Mouse (Mus musculus) left cerebral cortex, adult 8-10 months (tissue): Measurements from ENCODE around the gene Dot1l. TPM values are rescaled to one million over a fixed set of nuclear protein-coding genes. Genes with fewer than 3 reads are reported as not detected.
"Not testable (repeated sequence)": the region's sequence is repeated elsewhere in the genome, so short reads cannot be mapped to it uniquely, and the experiment has no call there.

ENCODE experiments used
- DNase-seq, 2 experiments: peaks; one replicate each; pipeline ENCODE4 v3.0.0; 2022; ENCODE audit warnings: low spot score in 2 of 2
- total RNA-seq, 4 experiments: library from RNA; stranded (reverse); gene quantifications; 2 replicates each; pipeline ENCODE4 v1.2.4; 2022

Gene Dot1l
- total RNA-seq, 4 experiments from 2014 or later: 39.0 to 53.1 (median 41.5) TPM

- no peak for DNase-seq
Observed at GRCm38 (mm10) chr10:80808985-80809632, 54.1 kb downstream of the Dot1l start.

DNA sequence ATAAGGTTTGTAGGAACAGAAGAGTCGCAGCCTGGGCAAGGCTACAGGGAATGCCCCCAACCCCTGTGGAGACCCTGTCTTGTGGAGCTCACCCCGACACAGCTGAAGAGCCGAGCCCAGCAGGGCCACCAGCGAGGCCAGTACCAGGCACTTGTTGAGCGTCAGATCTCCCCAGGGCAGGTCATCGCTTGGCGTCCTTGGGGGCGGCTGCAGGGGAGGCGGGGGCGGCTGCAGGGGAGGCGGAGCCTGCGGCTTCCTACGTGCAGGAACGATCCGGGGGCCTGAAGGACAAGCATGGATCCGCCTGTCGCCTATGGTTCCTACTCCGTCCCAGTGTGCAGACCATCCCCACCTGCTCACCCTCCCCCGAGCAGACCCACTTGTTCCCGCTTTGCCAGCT, 55.1 kb downstream of the Dot1l start:
- no peak for DNase-seq

- DNase-seq: no peak
Observed at GRCm38 (mm10) chr10:80812391-80813041, 57.5 kb downstream of the Dot1l start.

- no peak for DNase-seq
Observed at GRCm38 (mm10) chr10:80813366-80813765, 58.4 kb downstream of the Dot1l start, which contains the start of gene Jsrp1. Gene Jsrp1 (minus strand): TSS chr10:80813498.

DNA sequence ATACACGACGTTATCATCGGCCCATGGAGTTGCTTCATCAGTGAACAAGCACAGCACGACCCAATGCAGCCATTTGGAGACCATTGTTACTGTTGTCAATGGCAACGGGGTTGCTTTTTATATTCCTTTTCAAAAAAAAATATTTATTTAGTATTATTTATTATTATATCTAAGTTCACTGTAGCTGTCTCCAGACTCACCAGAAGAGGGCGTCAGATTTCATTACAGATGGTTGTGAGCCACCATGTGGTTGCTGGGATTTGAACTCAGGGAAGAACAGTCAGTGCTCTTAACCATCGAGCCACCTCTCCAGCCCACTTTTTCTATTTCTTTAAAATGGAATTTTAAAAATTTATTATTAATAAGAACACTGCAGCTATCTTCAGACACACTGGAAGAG, 59.8 kb downstream of the Dot1l start:
- DNase-seq: no peak

- not testable (repeated sequence) for DNase-seq
Observed at GRCm38 (mm10) chr10:80816303-80816702, 61.3 kb downstream of the Dot1l start.

GRCm38 (mm10) chr10:80817164-80817563, 62.2 kb downstream of the Dot1l start:
- DNase-seq: no peak

DNA sequence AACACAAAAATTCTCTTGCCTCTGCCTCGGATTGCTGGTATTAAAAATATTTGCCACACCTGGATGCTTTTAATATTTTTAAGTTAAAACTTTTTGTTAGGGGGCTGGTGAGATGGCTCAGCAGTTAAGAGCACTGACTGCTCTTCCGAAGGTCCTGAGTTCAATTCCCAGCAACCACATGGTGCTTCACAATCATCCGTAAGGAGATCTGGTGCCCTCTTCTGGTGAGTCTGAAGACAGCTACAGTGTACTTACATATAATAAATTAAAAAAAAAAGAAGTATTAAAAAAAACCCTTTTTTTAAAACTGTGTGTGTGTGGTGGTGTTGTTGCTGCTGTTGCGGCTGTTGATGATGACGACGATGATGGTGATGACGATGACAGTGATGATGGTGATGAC, 62.9 kb downstream of the Dot1l start:
- DNase-seq: not testable (repeated sequence)

GRCm38 (mm10) chr10:80818599-80819281, 63.7 kb downstream of the Dot1l start:
- no peak for DNase-seq

- DNase-seq: no peak
Observed at GRCm38 (mm10) chr10:80819406-80819805, 64.4 kb downstream of the Dot1l start.

DNA sequence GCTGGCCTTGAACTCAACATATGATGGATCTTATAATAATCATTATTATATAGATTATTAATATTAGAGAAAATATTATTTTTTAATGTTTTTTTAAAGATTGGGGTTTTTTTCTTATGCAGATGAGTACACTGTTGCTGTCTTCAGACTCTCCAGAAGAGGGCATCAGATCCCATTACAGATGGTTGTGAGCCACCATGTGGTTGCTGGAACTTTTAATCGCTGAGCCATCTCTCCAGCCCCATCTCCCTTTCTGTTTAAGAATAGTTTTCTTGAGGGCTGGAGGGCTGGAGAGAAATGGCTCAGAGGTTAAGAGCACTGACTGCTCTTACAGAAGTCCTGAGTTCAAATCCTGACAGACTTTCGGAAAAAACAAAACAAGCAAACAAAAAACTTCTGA, 67.0 kb downstream of the Dot1l start:
- no peak for DNase-seq

DNA sequence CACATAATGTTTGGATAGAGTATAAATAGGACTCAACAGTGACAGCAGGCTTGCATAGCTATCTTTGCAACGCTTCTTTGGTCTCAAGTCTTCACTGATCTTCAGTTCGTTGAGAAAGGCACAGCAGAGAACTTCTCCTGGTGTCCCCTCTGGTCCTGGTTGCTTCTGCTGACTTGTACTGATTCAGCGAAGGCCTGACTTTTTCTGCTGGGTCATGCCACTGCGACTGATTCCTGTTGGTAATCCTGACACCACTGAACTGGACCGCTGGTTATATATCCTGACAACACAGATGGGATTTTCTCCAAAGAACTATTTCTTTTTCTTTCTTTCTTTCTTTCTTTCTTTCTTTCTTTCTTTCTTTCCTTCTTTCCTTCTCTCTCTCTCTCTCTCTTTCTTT, 67.5 kb downstream of the Dot1l start:
- no peak for DNase-seq

DNA sequence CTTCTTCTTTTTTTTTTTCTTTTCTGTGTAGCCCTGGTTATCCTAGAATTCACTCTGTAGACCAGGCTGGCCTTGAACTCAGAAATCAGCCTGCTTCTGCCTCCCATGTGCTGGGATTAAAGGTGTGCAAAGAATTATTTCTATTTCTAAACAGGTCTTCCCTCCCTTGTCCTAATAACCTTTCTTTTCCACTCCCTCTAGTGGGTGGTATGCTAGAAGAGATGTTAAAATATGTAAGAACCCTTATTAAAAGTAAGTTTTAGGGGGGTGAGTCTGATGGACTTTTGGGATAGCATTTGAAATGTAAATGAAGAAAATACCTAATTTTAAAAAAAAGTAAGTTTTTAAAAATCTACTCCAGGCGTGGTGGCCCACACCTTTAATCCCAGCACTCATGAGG, 68.3 kb downstream of the Dot1l start:
- DNase-seq: no peak

- DNase-seq: no peak
Observed at GRCm38 (mm10) chr10:80823847-80824643, 69.0 kb downstream of the Dot1l start.

GRCm38 (mm10) chr10:80824827-80825226, 69.8 kb downstream of the Dot1l start:
- DNase-seq: no peak

DNA sequence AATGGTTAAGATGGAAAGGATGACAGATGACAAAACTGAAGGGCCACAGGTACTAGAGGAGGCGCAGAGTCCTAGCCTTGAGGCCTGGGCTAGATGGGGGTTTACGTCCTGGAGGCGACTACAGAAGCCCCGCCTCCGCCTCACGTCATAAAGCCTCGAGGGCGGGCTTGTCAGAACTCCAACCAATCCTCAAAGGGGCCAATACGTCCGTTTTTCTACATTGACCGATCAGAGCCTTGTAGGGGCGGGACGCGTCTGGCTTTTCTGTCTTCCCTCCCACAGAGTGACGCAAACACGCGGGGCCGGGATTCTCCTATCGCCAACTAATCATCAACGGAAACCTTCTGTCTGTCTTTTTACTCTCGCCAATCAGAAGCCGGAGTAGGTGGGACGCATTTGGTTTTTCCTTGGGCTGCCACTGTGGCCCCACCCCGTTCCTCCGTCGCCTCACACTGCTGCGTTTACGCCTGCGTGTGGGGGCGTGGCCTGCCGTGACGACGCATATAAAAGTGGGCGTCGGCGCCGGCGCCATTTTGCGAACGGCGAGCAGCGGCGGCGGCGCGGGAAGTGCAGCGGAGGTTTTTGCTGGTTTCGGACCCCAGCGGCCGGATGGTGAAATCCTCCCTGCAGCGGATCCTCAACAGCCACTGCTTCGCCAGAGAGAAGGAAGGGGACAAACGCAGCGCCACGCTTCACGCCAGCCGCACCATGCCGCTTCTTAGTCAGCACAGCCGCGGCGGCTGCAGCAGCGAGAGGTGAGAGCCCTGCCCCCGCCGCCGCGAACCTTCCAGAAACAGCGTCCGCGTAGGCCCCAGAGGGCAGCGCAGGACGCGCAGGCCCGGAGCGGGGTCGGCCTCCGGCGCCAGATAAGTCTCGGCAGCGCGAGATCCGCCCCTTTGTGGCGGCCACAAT, 71.4 kb downstream of the Dot1l start, which contains the start of gene Oaz1:
Gene Oaz1 (plus strand): TSS at position 506 of the 912 bp plus-strand sequence.
- peak; percentile 96 to 100 for DNase-seq

- DNase-seq: no peak
Observed at GRCm38 (mm10) chr10:80827063-80827869, 72.3 kb downstream of the Dot1l start.

DNA sequence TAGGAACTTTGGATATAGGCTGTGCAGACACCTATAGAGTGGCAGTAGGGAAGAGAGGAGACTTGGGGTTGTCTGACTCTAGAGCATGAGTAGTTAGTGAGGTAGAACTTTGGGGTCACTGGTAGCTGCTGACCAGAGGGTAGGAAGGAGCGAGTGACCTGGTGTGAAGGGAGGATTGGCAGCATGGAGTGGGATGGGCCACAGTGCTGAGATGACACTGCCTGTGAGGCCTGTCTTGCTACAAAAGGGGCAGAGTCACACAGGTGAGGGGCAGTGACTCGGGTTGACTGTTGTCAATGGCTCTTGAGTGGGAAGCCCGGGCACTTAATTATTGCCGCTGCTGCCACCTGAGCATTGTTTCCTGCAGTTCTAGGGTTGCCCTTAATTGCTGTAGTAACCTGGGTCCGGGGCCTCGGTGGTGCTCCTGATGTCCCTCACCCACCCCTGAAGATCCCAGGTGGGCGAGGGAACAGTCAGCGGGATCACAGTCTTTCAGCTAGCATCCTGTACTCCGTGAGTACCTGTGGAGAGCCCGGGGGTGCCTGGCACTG, 72.9 kb downstream of the Dot1l start:
- DNase-seq: no peak

DNA sequence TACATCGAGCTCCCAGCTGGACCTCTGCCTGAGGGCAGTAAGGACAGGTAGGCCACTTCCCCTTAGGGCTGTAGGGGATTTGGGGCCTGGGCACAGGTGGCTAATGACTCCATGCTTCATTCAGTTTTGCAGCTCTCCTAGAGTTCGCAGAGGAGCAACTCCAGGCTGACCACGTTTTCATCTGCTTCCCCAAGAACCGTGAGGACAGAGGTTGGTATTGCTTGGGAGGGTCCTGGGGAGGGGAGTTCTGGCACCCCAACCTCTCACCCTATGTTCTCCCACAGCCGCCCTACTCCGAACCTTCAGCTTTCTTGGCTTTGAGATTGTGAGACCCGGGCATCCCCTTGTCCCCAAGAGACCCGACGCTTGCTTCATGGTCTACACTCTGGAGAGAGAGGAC, 73.6 kb downstream of the Dot1l start:
- not testable (repeated sequence) for DNase-seq
